Mouse (Mus musculus) urinary bladder, postnatal 14 days (tissue): ENCODE data around the gene Lrguk.

Source experiments
- DNase-seq: peaks from one replicate; pipeline ENCODE4 v3.0.0; 2021; ENCODE audit warnings: low spot score

The Lrguk gene

GRCm38 (mm10) chr6:34028933-34029745 is at the start of gene Lrguk:
TSS of gene Lrguk (plus strand) at chr6:34029448.
- peak; percentile 87 for DNase-seq

- no peak for DNase-seq
These were observed 46.5 kb upstream of the Lrguk start for GRCm38 (mm10) chr6:33982709-33983108.

GRCm38 (mm10) chr6:33987132-33987531 is 42.1 kb upstream of the Lrguk start:
- DNase-seq: no peak

- DNase-seq: no peak
These were observed 36.8 kb upstream of the Lrguk start for GRCm38 (mm10) chr6:33992213-33993034.

GRCm38 (mm10) chr6:33993842-33994241 is 35.4 kb upstream of the Lrguk start:
- DNase-seq: no peak

- DNase-seq: no peak
These were observed 30.7 kb upstream of the Lrguk start for GRCm38 (mm10) chr6:33998590-33998989.

GRCm38 (mm10) chr6:33999530-33999929 is 29.7 kb upstream of the Lrguk start:
- no peak for DNase-seq

GRCm38 (mm10) chr6:34000644-34001043 is 28.6 kb upstream of the Lrguk start:
- DNase-seq: no peak

GRCm38 (mm10) chr6:34003033-34003432 is 26.2 kb upstream of the Lrguk start:
- no peak for DNase-seq

GRCm38 (mm10) chr6:34013469-34013868 is 15.8 kb upstream of the Lrguk start:
- DNase-seq: no peak

GRCm38 (mm10) chr6:34029746-34030027 is 439 bp downstream of the Lrguk start:
- no peak for DNase-seq

- DNase-seq: no peak
These were observed 4.8 kb downstream of the Lrguk start for GRCm38 (mm10) chr6:34034096-34034495.

- DNase-seq: no peak
These were observed 5.6 kb downstream of the Lrguk start for GRCm38 (mm10) chr6:34034577-34035461.

- DNase-seq: peak; percentile 73
These were observed 11.5 kb downstream of the Lrguk start for GRCm38 (mm10) chr6:34040624-34041235.

GRCm38 (mm10) chr6:34041589-34042280 is 12.5 kb downstream of the Lrguk start:
- DNase-seq: no peak

- DNase-seq: peak; percentile 29
These were observed 15.1 kb downstream of the Lrguk start for GRCm38 (mm10) chr6:34044228-34044811.

GRCm38 (mm10) chr6:34044846-34045540 is 15.7 kb downstream of the Lrguk start:
- no peak for DNase-seq

- no peak for DNase-seq
These were observed 17.4 kb downstream of the Lrguk start for GRCm38 (mm10) chr6:34046551-34047186.

GRCm38 (mm10) chr6:34049433-34049832 is 20.2 kb downstream of the Lrguk start:
- DNase-seq: no peak

- no peak for DNase-seq
These were observed 30.5 kb downstream of the Lrguk start for GRCm38 (mm10) chr6:34059741-34060140.
